Mouse (Mus musculus) bone marrow, adult 2 months (tissue): ENCODE data around the gene Tom1.

ENCODE experiments used
- CTCF ChIP-seq: fragments of 200-500 bp; IDR thresholded peaks from 2 replicates; pipeline ENCODE4 v1.5.1; 2011; ENCODE audit warnings: low read length, control low read depth; ENCODE audit not compliant: control insufficient read depth, insufficient read depth
- POLR2A ChIP-seq: fragments of 200-500 bp; IDR thresholded peaks from 2 replicates; pipeline ENCODE4 v1.6.1; 2011; ENCODE audit warnings: low read depth, mild to moderate bottlenecking, control low read depth, low read length, borderline replicate concordance; ENCODE audit not compliant: control insufficient read depth

DNA sequence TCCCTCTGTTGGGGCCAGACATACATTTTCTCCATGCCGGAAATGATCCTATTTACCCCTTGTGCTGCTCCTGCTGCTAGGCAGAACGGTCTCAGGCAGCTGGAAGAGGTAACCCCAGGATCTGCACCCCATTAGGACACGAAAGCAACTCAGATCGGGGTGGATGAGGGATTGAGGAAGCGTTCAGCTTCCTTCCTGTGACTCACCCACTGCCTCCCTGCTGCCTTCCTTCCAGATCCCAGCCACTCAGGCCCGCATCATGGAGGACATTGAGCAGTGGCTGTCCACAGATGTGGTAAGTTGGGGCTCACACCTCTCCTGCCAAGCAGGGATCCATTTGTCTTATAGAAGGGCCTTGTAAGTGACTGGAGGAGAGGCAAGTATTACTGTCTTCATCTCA lies 33.8 kb downstream of the Tom1 start:
- TF ChIP-seq CTCF: no peak
- TF ChIP-seq POLR2A: no peak
